Comparison of ENCODE assay signal across 10 mouse cellular contexts in genomic region chr15:61395296-61395826, GRCm38 (mm10).
DNase-seq lines count a peak whose midpoint lies in the region; ATAC-seq and TF ChIP-seq lines count a peak whose summit lies in the region.
"Had no signal": no experiment of that assay in that cellular context is flagged by ENCODE, and none has a peak within 500 bp of the region (broad histone marks: within the 10 kb centered on the region; RNA-seq: fewer than 3 reads in every experiment).

No protein-coding gene starts in this region.

- H3K9me3 ChIP-seq in embryonic facial prominence, embryonic 14.5 days (ENCODE audit: control insufficient read depth, low read length), result no peaks in the 10 kb centered on the region
- H3K9me3 ChIP-seq in midbrain, postnatal 0 days (ENCODE audit: low read length), result no peaks in the 10 kb centered on the region
- H3K9me3 ChIP-seq: embryonic facial prominence, embryonic 15.5 days; liver, embryonic 15.5 days had no signal

- no peak overlapping the region for H3K4me3 ChIP-seq in layer of hippocampus, adult 2 months
- no peak overlapping the region for H3K4me3 ChIP-seq in embryonic facial prominence, embryonic 14.5 days (ENCODE audit: low read depth, low read length)
- no peak overlapping the region for H3K4me3 ChIP-seq in midbrain, postnatal 0 days (ENCODE audit: low read depth, low read length)
- H3K4me3 ChIP-seq: embryonic facial prominence, embryonic 15.5 days; liver, embryonic 15.5 days had no signal

- ATAC-seq in embryonic facial prominence, embryonic 14.5 days (ENCODE audit: low read depth), result peak; percentile 55; the same call in 1 of the 2 replicates
- peak; percentile 49; the same call in 1 of the 2 replicates for ATAC-seq in midbrain, postnatal 0 days (ENCODE audit: low FRiP score)

- H3K36me3 ChIP-seq in embryonic facial prominence, embryonic 14.5 days (ENCODE audit: control insufficient read depth, insufficient read depth, low read length), result no peaks in the 10 kb centered on the region
- no peaks in the 10 kb centered on the region for H3K36me3 ChIP-seq in midbrain, postnatal 0 days (ENCODE audit: insufficient read depth, low read length)
- H3K36me3 ChIP-seq: embryonic facial prominence, embryonic 15.5 days; liver, embryonic 15.5 days had no signal

- peak in 1 of 2 experiments; percentile 9 for DNase-seq in layer of hippocampus, adult 2 months (ENCODE audit: low spot score in 2 of 2)
- no peak for DNase-seq in layer of hippocampus, postnatal 25 days (ENCODE audit: extremely low spot score in 1 of 2, low spot score in 1 of 2)
- DNase-seq in embryonic facial prominence, embryonic 14.5 days (ENCODE audit: low spot score), result peak; percentile 68
- DNase-seq in heart, postnatal 4 days, result peak; percentile 39
- DNase-seq in left cerebral cortex, adult 9 months (ENCODE audit: low spot score in 2 of 2), result peak; percentile 3 to 14
- DNase-seq in midbrain, postnatal 0 days (ENCODE audit: low spot score), result peak; percentile 59
- no peak for DNase-seq in spleen, postnatal 10 days (ENCODE audit: low spot score in 2 of 2)
- DNase-seq in urinary bladder, postnatal 25 days (ENCODE audit: low spot score), result no peak

- H3K27me3 ChIP-seq in embryonic facial prominence, embryonic 14.5 days (replicated peaks; ENCODE audit: control insufficient read depth, insufficient read depth, low read length), result no peaks in the 10 kb centered on the region
- no peaks in the 10 kb centered on the region for H3K27me3 ChIP-seq in midbrain, postnatal 0 days (ENCODE audit: insufficient read depth, low read length)
- H3K27me3 ChIP-seq: embryonic facial prominence, embryonic 15.5 days; liver, embryonic 15.5 days had no signal

- H3K27ac ChIP-seq in layer of hippocampus, adult 2 months, result peak overlapping the region; percentile 61; the same call in 1 of the 2 replicates
- H3K27ac ChIP-seq in embryonic facial prominence, embryonic 14.5 days (replicated peaks; ENCODE audit: low read depth, low read length), result no peak overlapping the region
- no peak overlapping the region for H3K27ac ChIP-seq in midbrain, postnatal 0 days (ENCODE audit: low read depth, low read length)
- H3K27ac ChIP-seq: embryonic facial prominence, embryonic 15.5 days; liver, embryonic 15.5 days had no signal

- 15% methylated on average over 8 of the region's 8 CpGs for WGBS in embryonic facial prominence, embryonic 14.5 days
- 32% methylated on average over 8 of the region's 8 CpGs for WGBS in midbrain, postnatal 0 days

- H3K9ac ChIP-seq in embryonic facial prominence, embryonic 14.5 days (ENCODE audit: low read depth, low read length), result no peak overlapping the region
- no peak overlapping the region for H3K9ac ChIP-seq in midbrain, postnatal 0 days (replicated peaks; ENCODE audit: low read length, poor library complexity, severe bottlenecking)
- H3K9ac ChIP-seq: embryonic facial prominence, embryonic 15.5 days; liver, embryonic 15.5 days had no signal

- no peaks in the 10 kb centered on the region for H3K4me1 ChIP-seq in embryonic facial prominence, embryonic 14.5 days (ENCODE audit: control insufficient read depth, insufficient read depth, low read length)
- no peaks in the 10 kb centered on the region for H3K4me1 ChIP-seq in midbrain, postnatal 0 days (ENCODE audit: insufficient read depth, low read length)
- H3K4me1 ChIP-seq: embryonic facial prominence, embryonic 15.5 days; liver, embryonic 15.5 days had no signal

- no peak overlapping the region for H3K4me2 ChIP-seq in embryonic facial prominence, embryonic 14.5 days (ENCODE audit: low read depth, low read length)
- no peak overlapping the region for H3K4me2 ChIP-seq in midbrain, postnatal 0 days (ENCODE audit: low read depth, low read length, poor library complexity, severe bottlenecking)
- H3K4me2 ChIP-seq: embryonic facial prominence, embryonic 15.5 days; liver, embryonic 15.5 days had no signal

- TF ChIP-seq CTCF in layer of hippocampus, adult 2 months (conservative IDR thresholded peaks at IDR 0.05), result no peak
- TF ChIP-seq CTCF in midbrain, postnatal 0 days (IDR thresholded peaks at IDR 0.05), result no peak

Comparison
In these comparisons a context has a peak if more than half of its experiments do, and no peak if none do; other contexts are left out.
1. DNase-seq: peak in embryonic facial prominence, embryonic 14.5 days (single experiment), heart, postnatal 4 days (single experiment), left cerebral cortex, adult 9 months (2 of 2) and midbrain, postnatal 0 days (single experiment); none in layer of hippocampus, postnatal 25 days (0 of 2), spleen, postnatal 10 days (0 of 2) and urinary bladder, postnatal 25 days (single experiment).